Mouse (Mus musculus) E14TG2a.4 (cell line): ENCODE results near the gene Maats1.

Experiments
- H3K27me3 ChIP-seq: 2 replicates; pipeline ENCODE4 v1.6.1; 2014; ENCODE audit warnings: low read length, control low read depth; ENCODE audit not compliant: insufficient read depth
- H3K36me3 ChIP-seq: 2 replicates; pipeline ENCODE4 v1.6.1; 2014; ENCODE audit warnings: low read length, control low read depth; ENCODE audit not compliant: insufficient read depth
- H3K4me1 ChIP-seq: replicated peaks from 2 replicates; pipeline ENCODE4 v1.6.1; 2014; ENCODE audit warnings: low read depth, low read length, control low read depth
- H3K4me3 ChIP-seq: replicated peaks from 2 replicates; pipeline ENCODE4 v1.5.1; 2014; ENCODE audit warnings: mild to moderate bottlenecking, low read length
- H3K9me3 ChIP-seq: 2 replicates; pipeline ENCODE4 v1.6.1; 2014; ENCODE audit warnings: low read length, control low read depth
- CTCF ChIP-seq: conservative IDR thresholded peaks from 2 replicates; pipeline ENCODE4 v1.5.1; 2014; ENCODE audit warnings: low read length
- NANOG ChIP-seq: IDR thresholded peaks from 2 replicates; pipeline ENCODE4 v1.6.1; 2014; ENCODE audit warnings: borderline replicate concordance, low read length, mixed read lengths
- POU5F1 ChIP-seq: IDR thresholded peaks from 2 replicates; pipeline ENCODE4 v1.6.1; 2014; ENCODE audit warnings: low read length, borderline replicate concordance

Gene Maats1

GRCm38 (mm10) chr16:38283300-38283699 lies 58.6 kb downstream of the Maats1 start:
- H3K36me3 ChIP-seq: no peaks in the 10 kb centered on the region
- H3K4me3 ChIP-seq: no peak overlapping the region
- H3K9me3 ChIP-seq: no peaks in the 10 kb centered on the region
- no peaks in the 10 kb centered on the region for H3K4me1 ChIP-seq
- H3K27me3 ChIP-seq: peaks cover 9% of the 10 kb centered on the region; the same call in 1 of the 2 replicates
- TF ChIP-seq CTCF (no peak), POU5F1 (no peak), NANOG (no peak)

- TF ChIP-seq POU5F1: no peak
- TF ChIP-seq NANOG: no peak
- TF ChIP-seq CTCF: no peak
- peaks cover 6% of the 10 kb centered on the region; the same call in 1 of the 2 replicates for H3K27me3 ChIP-seq
- H3K36me3 ChIP-seq: no peaks in the 10 kb centered on the region
- H3K4me3 ChIP-seq: no peak overlapping the region
- H3K9me3 ChIP-seq: no peaks in the 10 kb centered on the region
- H3K4me1 ChIP-seq: no peaks in the 10 kb centered on the region
Measured at GRCm38 (mm10) chr16:38282559-38283160, 59.3 kb downstream of the Maats1 start.

GRCm38 (mm10) chr16:38280951-38281350 lies 61.0 kb downstream of the Maats1 start:
- Histone ChIP-seq H3K36me3 (no peaks in the 10 kb centered on the region), H3K9me3 (peaks cover 9% of the 10 kb centered on the region), H3K4me3 (no peak overlapping the region), H3K27me3 (peaks cover 6% of the 10 kb centered on the region; the same call in 1 of the 2 replicates), H3K4me1 (no peaks in the 10 kb centered on the region)
- TF ChIP-seq CTCF (no peak), POU5F1 (no peak), NANOG (no peak)

- H3K36me3 ChIP-seq: no peaks in the 10 kb centered on the region
- no peaks in the 10 kb centered on the region for H3K4me1 ChIP-seq
- peaks cover 13% of the 10 kb centered on the region for H3K9me3 ChIP-seq
- TF ChIP-seq CTCF: no peak
- no peak for TF ChIP-seq POU5F1
- TF ChIP-seq NANOG: no peak
- H3K4me3 ChIP-seq: no peak overlapping the region
- peaks cover 6% of the 10 kb centered on the region; the same call in 1 of the 2 replicates for H3K27me3 ChIP-seq
Measured at GRCm38 (mm10) chr16:38279794-38280193, 62.1 kb downstream of the Maats1 start.

GRCm38 (mm10) chr16:38274737-38275136 lies 67.2 kb downstream of the Maats1 start:
- Histone ChIP-seq H3K4me1 (peaks cover 27% of the 10 kb centered on the region), H3K9me3 (peaks cover 13% of the 10 kb centered on the region), H3K27me3 (no peaks in the 10 kb centered on the region), H3K36me3 (no peaks in the 10 kb centered on the region), H3K4me3 (no peak overlapping the region)
- TF ChIP-seq CTCF: no peak
- TF ChIP-seq NANOG: no peak

GRCm38 (mm10) chr16:38272483-38272882 lies 69.5 kb downstream of the Maats1 start:
- TF ChIP-seq CTCF (no peak), NANOG (no peak)
- no peaks in the 10 kb centered on the region for H3K36me3 ChIP-seq
- H3K4me1 ChIP-seq: peaks cover 27% of the 10 kb centered on the region

GRCm38 (mm10) chr16:38271601-38272000 lies 70.3 kb downstream of the Maats1 start:
- no peak overlapping the region for H3K4me3 ChIP-seq
- no peaks in the 10 kb centered on the region for H3K27me3 ChIP-seq
- no peak for TF ChIP-seq NANOG
- TF ChIP-seq CTCF: no peak
- TF ChIP-seq POU5F1: no peak
- 0 out of 2 replicates have a peak, but pooled peaks cover 4% of the 10 kb centered on the region for H3K9me3 ChIP-seq
- H3K36me3 ChIP-seq: no peaks in the 10 kb centered on the region
- H3K4me1 ChIP-seq: peaks cover 27% of the 10 kb centered on the region

More at GRCm38 (mm10) chr16:38272483-38272882, 69.5 kb downstream of the Maats1 start:
- H3K4me3 ChIP-seq: no peak overlapping the region
- H3K9me3 ChIP-seq: peaks cover 12% of the 10 kb centered on the region
- no peaks in the 10 kb centered on the region for H3K27me3 ChIP-seq

GRCm38 (mm10) chr16:38255927-38256326 lies 86.0 kb downstream of the Maats1 start:
- TF ChIP-seq NANOG: no peak
- no peak for TF ChIP-seq CTCF
- TF ChIP-seq POU5F1: no peak
- Histone ChIP-seq H3K4me3 (no peak overlapping the region), H3K9me3 (no peaks in the 10 kb centered on the region), H3K27me3 (peaks cover 66% of the 10 kb centered on the region), H3K4me1 (peaks cover 14% of the 10 kb centered on the region; the same call in 1 of the 2 replicates), H3K36me3 (no peaks in the 10 kb centered on the region)

- Histone ChIP-seq H3K4me1 (peaks cover 14% of the 10 kb centered on the region; the same call in 1 of the 2 replicates), H3K36me3 (no peaks in the 10 kb centered on the region), H3K4me3 (no peak overlapping the region), H3K27me3 (peaks cover 67% of the 10 kb centered on the region), H3K9me3 (no peaks in the 10 kb centered on the region)
- TF ChIP-seq CTCF (peak; percentile 28; the same call in 1 of the 2 replicates), NANOG (no peak)
Measured at GRCm38 (mm10) chr16:38255107-38255506, 86.8 kb downstream of the Maats1 start.
